Mouse (Mus musculus) brain, embryonic 14.5 days (tissue): ENCODE data around the gene Cyp3a13.

Experiments
- CTCF ChIP-seq: fragments of 200-500 bp; IDR thresholded peaks from 2 replicates; pipeline ENCODE4 v1.5.1; 2012; ENCODE audit warnings: inconsistent platforms, mild to moderate bottlenecking, moderate library complexity, borderline replicate concordance; ENCODE audit not compliant: insufficient read depth, insufficient read length; ENCODE audit errors: extremely low read depth
- POLR2A ChIP-seq: fragments of 200-500 bp; IDR thresholded peaks from 2 replicates; pipeline ENCODE4 v1.6.1; 2012; ENCODE audit warnings: mild to moderate bottlenecking, inconsistent platforms, borderline replicate concordance; ENCODE audit not compliant: poor library complexity, insufficient read depth, insufficient read length, severe bottlenecking; ENCODE audit errors: extremely low read depth

- TF ChIP-seq CTCF (no peak), POLR2A (no peak)
Measured at GRCm38 (mm10) chr5:137922171-137922570, 752 bp upstream of the Cyp3a13 start.
